Mouse (Mus musculus) ES-E14 (cell line): Measurements from ENCODE around the gene Grip1.

ENCODE experiments used
- CHD2 ChIP-seq: IDR thresholded peaks from 2 replicates; pipeline ENCODE4 v1.6.1; 2014; ENCODE audit warnings: mild to moderate bottlenecking, low read depth, low read length, inconsistent platforms
- HCFC1 ChIP-seq: IDR thresholded peaks from 2 replicates; pipeline ENCODE4 v1.6.1; 2012; ENCODE audit warnings: low read length, inconsistent platforms, borderline replicate concordance; ENCODE audit not compliant: insufficient read depth
- MAFK ChIP-seq: IDR thresholded peaks from 2 replicates; pipeline ENCODE4 v1.6.1; 2014; ENCODE audit warnings: mild to moderate bottlenecking, low read depth, low read length, inconsistent platforms; ENCODE audit not compliant: insufficient read depth

DNA sequence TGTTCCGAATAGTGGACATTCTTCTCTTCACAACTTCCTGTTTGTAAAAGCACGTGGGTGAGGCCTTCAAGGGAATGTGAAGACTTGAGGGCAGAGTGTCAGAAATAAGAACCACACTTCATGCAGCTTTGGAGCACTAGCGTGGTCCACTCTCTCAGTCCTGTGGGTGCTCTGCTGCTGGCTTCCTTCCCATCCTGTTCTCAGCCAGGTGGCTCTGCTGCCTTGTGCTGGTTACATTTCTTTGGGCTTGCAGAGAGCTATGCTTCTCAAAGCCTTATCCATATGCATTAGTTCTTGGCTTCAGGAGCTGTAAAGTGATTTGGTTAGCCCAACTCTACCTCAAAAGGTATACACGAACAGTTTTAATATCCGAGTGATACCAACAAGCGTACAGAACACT, 497.8 kb downstream of the Grip1 start:
- TF ChIP-seq HCFC1 (no peak), CHD2 (no peak), MAFK (no peak)
